Mouse (Mus musculus): ENCODE data around the gene Akap13.

Gene Akap13

DNA sequence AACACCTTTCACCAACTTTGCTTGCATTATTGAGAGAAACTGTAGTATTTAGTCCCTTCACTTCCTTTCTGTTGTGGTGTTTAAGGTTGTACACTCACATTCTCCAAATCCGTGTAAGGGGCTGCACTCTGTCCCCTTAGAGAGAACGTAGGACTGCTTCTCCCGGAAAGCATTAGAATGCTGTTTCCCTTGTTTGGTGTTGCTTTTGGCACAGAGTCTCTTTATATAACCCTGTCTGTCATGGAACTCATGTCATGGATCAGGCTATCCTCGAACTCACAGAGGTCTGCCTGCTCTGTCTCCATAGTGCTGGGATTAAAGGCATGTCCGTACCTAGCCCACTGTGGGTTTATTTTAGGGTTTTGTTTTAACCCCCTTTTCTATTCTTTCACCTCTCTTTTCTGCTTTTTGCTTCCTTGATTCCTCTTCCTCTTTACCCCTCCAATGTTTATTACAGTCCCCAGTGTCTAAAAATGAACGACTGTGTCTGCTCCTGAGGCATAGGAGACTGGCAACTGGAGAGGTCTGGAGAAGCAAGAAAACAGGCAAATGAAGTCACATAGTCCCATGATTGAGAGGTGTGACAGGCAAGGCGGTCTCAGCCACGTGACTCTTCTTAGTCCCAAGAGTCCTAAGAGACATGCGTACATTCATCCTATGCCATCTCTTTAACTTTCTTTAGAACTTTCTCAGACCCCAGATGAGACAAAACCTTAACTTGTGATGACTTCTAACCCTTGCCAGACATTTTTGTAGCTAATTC is 186.3 kb downstream of the Akap13 start:
- no peak for DNase-seq

- peak in 1 of 2 experiments; percentile 5 for DNase-seq
These were observed 186.9 kb downstream of the Akap13 start for GRCm38 (mm10) chr7:75642178-75642777.

DNA sequence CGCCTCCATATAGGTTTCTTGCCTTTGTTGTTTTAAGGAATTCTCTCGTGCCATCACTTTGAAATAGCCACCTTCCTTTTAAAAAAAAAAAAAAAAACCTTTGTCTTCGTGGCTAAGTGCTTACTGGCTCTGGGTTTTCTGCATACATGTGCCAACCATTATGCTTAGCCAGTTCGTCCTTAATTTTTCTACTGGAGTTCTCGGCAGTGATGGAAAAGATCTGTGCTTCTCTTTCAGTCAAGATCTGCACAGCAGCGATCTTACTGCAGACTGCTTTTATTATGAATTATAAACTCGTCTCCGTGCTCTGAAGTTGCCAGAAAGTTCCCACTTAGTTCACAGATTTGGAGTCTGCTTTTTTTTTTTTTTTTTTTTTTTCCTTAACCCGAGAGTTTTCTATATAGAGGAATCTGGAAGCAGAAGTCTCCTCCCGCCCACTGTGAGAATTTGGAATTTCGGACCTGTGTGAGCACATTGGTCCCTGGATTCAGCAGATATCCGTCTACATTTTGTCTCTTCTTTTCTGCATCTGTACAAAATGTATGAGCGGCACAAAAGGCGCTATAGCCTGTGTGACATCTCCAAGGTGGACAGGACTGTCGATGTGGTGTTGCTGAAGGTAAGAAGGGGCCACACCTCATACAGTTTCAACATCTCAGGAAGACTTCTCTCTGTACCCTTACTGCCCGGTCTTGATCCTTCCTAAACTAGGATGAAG is 187.7 kb downstream of the Akap13 start:
- DNase-seq = no peak

DNA sequence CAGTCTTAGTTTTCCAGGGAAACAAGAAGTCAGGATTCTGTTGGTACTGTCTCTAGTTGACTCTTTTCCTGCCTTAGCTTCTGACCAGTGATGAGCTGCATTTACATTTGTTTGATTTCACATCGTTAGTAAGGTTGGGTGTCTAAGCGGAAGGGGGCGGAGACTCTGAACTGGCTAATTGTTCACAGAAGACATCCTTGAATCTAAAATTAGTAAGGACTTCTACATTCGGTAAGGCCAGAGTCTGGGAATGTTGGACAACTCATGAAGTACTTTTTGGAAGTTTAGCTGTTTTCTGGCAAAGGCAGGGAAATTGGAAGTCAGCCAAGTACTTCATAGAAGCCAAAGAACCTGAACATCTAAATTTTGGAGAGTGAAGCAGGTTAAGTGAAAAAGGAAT is 188.7 kb downstream of the Akap13 start:
- no peak for DNase-seq

- DNase-seq = no peak
These were observed 189.3 kb downstream of the Akap13 start for GRCm38 (mm10) chr7:75644585-75644984.

- DNase-seq = no peak
These were observed 190.0 kb downstream of the Akap13 start for GRCm38 (mm10) chr7:75645156-75645933.

- DNase-seq = no peak
These were observed 192.7 kb downstream of the Akap13 start for GRCm38 (mm10) chr7:75648051-75648450.

DNA sequence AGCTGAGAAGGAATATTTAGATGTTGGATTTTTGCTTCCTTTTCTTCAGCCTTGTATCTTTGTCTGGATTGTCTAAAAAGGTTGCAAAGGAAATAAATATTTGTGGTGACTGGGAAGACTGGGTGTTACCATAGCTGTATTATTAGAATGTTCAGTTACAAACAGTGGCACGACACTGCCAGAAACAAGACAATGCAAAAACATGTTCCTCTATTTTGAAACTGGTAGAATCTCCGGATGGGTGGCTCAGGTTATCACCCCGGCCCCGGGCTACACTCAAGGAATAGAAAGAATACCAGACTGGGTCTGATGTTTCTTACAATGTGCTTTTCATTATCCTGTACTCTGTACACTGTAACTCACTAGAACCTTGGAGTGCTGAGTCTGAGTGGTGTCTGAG is 193.6 kb downstream of the Akap13 start:
- no peak for DNase-seq

- DNase-seq = no peak
These were observed 194.6 kb downstream of the Akap13 start for GRCm38 (mm10) chr7:75649966-75650365.

DNA sequence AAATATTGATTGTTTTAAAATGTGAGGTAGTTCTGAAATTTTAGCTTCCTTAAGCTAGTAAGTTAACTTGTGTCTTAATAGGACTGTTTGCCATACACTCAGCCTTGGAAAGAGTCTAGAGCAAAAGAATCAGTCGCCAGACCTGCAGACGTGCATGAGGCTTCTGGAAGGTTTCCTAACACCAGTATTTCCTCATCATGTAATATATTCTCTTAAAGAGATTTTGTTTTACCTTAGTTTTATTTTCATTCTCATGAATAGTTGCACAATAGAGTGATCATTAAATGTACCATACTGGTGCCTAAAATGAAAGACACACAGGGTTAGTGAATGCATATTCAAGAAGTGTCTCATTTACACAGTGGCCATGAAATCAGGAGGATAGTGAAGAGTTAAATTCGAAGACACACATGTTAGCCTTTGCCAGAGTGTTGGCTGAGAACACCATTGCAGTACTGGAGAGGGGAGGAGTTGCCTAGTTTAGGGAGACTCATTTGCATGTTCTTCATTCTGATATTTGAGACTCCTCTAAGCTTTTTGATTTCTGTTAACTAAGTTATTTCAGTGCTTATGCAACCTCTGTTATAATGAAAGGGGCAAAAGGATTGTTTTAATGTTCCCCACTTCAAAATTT is 198.5 kb downstream of the Akap13 start:
- DNase-seq = no peak

- no peak for DNase-seq
These were observed 200.1 kb downstream of the Akap13 start for GRCm38 (mm10) chr7:75655180-75656074.

- DNase-seq = no peak
These were observed 201.0 kb downstream of the Akap13 start for GRCm38 (mm10) chr7:75656297-75656852.

GRCm38 (mm10) chr7:75656896-75657295 is 201.6 kb downstream of the Akap13 start:
- no peak for DNase-seq

- DNase-seq = no peak
These were observed 209.1 kb downstream of the Akap13 start for GRCm38 (mm10) chr7:75664455-75664854.

GRCm38 (mm10) chr7:75666982-75667381 is 211.6 kb downstream of the Akap13 start:
- DNase-seq = no peak

DNA sequence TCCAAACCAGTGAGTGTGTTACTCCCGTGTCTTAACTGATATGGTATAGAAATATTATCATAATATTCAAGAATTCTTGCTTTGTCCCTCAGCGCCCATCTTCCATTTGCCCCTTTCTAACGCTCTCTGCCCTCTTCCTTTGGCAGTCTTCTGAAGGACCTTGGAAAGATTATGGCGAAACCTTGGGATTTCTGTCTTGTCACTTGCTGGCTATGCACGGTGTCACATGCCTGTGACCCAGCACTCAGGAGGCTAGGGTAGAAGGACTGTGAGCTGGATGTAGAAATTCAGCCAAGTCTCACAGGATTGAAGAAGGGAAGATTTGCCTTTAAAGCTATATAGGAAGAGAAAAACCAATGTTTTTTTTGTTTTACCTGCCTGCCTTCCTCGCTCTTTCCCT is 212.2 kb downstream of the Akap13 start:
- DNase-seq = no peak

- no peak for DNase-seq
These were observed 213.1 kb downstream of the Akap13 start for GRCm38 (mm10) chr7:75668396-75668795.

GRCm38 (mm10) chr7:75669416-75669815 is 214.1 kb downstream of the Akap13 start:
- DNase-seq = no peak

DNA sequence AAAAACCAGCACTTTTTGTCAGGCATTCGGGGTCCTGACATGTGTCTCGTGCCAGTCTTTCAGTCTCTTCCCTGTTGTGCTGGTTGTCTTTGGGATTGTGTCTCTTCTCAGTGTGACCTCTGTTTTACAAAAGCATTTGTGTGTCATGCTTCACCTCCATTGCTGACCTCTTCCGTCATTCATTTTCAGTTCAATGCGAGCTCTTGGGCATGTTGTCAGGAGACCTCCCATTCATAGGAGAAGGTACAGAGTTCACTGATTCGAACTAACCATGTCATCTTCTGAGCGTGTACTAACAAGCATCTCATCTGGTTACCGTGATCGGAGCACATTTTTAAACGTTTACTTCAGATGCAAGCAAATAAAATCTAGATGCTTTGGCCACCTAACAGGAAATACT is 224.3 kb downstream of the Akap13 start:
- no peak for DNase-seq

DNA sequence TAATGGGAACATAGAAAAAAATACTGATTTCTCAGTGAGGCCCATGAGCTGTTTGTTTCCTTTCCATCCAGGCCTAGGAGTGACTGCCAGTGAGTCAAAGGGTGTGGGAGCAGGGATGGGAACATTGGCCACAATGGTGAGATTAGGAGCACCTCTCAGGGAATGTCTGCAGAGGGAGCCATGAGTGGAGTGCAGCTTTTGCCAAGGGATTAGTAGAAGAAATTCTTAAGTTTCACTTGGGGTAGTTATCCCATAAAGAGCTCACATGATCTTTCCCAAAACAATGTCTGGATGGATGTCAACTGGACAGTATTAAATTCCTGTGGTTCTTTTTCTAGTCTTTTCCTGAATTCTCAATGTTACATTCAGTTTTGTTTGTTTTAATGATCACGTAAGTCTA is 227.6 kb downstream of the Akap13 start:
- DNase-seq = no peak

GRCm38 (mm10) chr7:75683410-75683809 is 228.1 kb downstream of the Akap13 start:
- no peak for DNase-seq

Data from cerebellum, postnatal 36 days (tissue).